Mouse (Mus musculus) liver, postnatal 0 days (tissue): ENCODE measurements at regions not wholly inside any gene's neighbourhood (a gene's known extent, or its start where the extent isn't known, plus 50 kb on each side); places are given as distances from the start of the nearest gene placed in this dataset.
A peak's percentile ranks its signal among the peaks of the same experiment; 100 is the strongest.

Experiments used
- ATAC-seq: fragments of 200-750 bp; cut with Nextera tagmentation; 2 replicates; pipeline ENCODE4 v1.8.0; 2017; ENCODE audit warnings: mild to moderate bottlenecking, moderate library complexity
- DNase-seq: peaks from one replicate; pipeline ENCODE4 v3.0.0-alpha.2; 2016
- H3K27ac ChIP-seq: fragments of 300-500 bp; sonication (generic); 2 replicates; pipeline ENCODE4 v1.5.1; 2014; ENCODE audit warnings: antibody characterized with exemption, moderate library complexity, mild to moderate bottlenecking, low read depth
- H3K27me3 ChIP-seq: fragments of 300-500 bp; sonication (generic); 2 replicates; pipeline ENCODE4 v1.6.1; 2014; ENCODE audit warnings: low read length, control low read depth, mixed read lengths; ENCODE audit not compliant: insufficient read depth
- H3K36me3 ChIP-seq: fragments of 300-500 bp; sonication (generic); replicated peaks from 2 replicates; pipeline ENCODE4 v1.6.1; 2014; ENCODE audit warnings: mild to moderate bottlenecking, control low read depth, low read length, moderate library complexity, mixed read lengths; ENCODE audit not compliant: insufficient read depth
- H3K4me1 ChIP-seq: fragments of 300-500 bp; sonication (generic); 2 replicates; pipeline ENCODE4 v1.6.1; 2014; ENCODE audit warnings: antibody characterized with exemption, mild to moderate bottlenecking, control low read depth; ENCODE audit not compliant: insufficient read depth
- H3K4me2 ChIP-seq: fragments of 300-500 bp; sonication (generic); 2 replicates; pipeline ENCODE4 v1.6.1; 2014; ENCODE audit warnings: low read depth, mild to moderate bottlenecking, low read length, moderate library complexity, mixed read lengths
- H3K4me3 ChIP-seq: fragments of 300-500 bp; sonication (generic); 2 replicates; pipeline ENCODE4 v1.5.1; 2014; ENCODE audit warnings: low read depth, low read length
- H3K9ac ChIP-seq: fragments of 300-500 bp; sonication (generic); replicated peaks from 2 replicates; pipeline ENCODE4 v1.6.1; 2014; ENCODE audit warnings: mild to moderate bottlenecking, moderate library complexity
- H3K9me3 ChIP-seq: fragments of 300-500 bp; sonication (generic); 2 replicates; pipeline ENCODE4 v1.6.1; 2016; ENCODE audit warnings: mild to moderate bottlenecking, control low read depth, low read length, mixed read lengths
- CTCF ChIP-seq: sonication (generic); IDR thresholded peaks from 2 replicates; pipeline ENCODE4 v1.5.1; 2016; ENCODE audit warnings: antibody characterized with exemption, low read depth
- EP300 ChIP-seq: IDR thresholded peaks from 2 replicates; pipeline ENCODE4 v1.6.1; 2016; ENCODE audit warnings: antibody characterized with exemption, low read depth, mild to moderate bottlenecking
- WGBS: fragments of 180-500 bp; shearing (Covaris S2); extraction: QIAGEN DNeasy Blood & Tissue Kit; methylation state at CpG from one replicate; pipeline ENCODE4 v1.1.7; 2014; ENCODE audit not compliant: insufficient replicate concordance; 5-methylcytosine and 5-hydroxymethylcytosine counted together

- TF ChIP-seq CTCF (no peak), EP300 (no peak)
- no peak overlapping the region for H3K9ac ChIP-seq
- no peak overlapping the region for H3K4me3 ChIP-seq
- H3K36me3 ChIP-seq, result no peaks in the 10 kb centered on the region
- H3K27me3 ChIP-seq, result no peaks in the 10 kb centered on the region
- no peaks in the 10 kb centered on the region for H3K4me1 ChIP-seq
- no peak overlapping the region for H3K27ac ChIP-seq
- ATAC-seq (no peak), DNase-seq (no peak)
- no peak overlapping the region for H3K4me2 ChIP-seq
- H3K9me3 ChIP-seq, result no peaks in the 10 kb centered on the region
- WGBS, result 83% methylated on average over 2 of the region's 2 CpGs
Measured at GRCm38 (mm10) chr2:137954830-137955229, 301.5 kb upstream of the Btbd3 start.

GRCm38 (mm10) chr2:137953144-137953543 lies 303.2 kb upstream of the Btbd3 start:
- Histone ChIP-seq H3K27ac (no peak overlapping the region), H3K36me3 (no peaks in the 10 kb centered on the region), H3K4me1 (no peaks in the 10 kb centered on the region), H3K9ac (no peak overlapping the region), H3K4me2 (no peak overlapping the region), H3K9me3 (no peaks in the 10 kb centered on the region), H3K27me3 (no peaks in the 10 kb centered on the region), H3K4me3 (no peak overlapping the region)
- DNase-seq (no peak), ATAC-seq (no peak)
- WGBS, result 53% methylated on average over 2 of the region's 2 CpGs
- TF ChIP-seq EP300, result no peak
- no peak for TF ChIP-seq CTCF

GRCm38 (mm10) chr2:137951942-137952341 lies 304.4 kb upstream of the Btbd3 start:
- DNase-seq (no peak), ATAC-seq (no peak)
- Histone ChIP-seq H3K4me3 (no peak overlapping the region), H3K4me1 (no peaks in the 10 kb centered on the region), H3K27ac (no peak overlapping the region), H3K9me3 (no peaks in the 10 kb centered on the region), H3K27me3 (no peaks in the 10 kb centered on the region), H3K9ac (no peak overlapping the region), H3K36me3 (no peaks in the 10 kb centered on the region), H3K4me2 (no peak overlapping the region)
- no peak for TF ChIP-seq CTCF
- no peak for TF ChIP-seq EP300
- WGBS, result 68% methylated on average over 3 of the region's 3 CpGs

GRCm38 (mm10) chr2:137950931-137951330 lies 305.4 kb upstream of the Btbd3 start:
- no peak overlapping the region for H3K9ac ChIP-seq
- H3K9me3 ChIP-seq, result no peaks in the 10 kb centered on the region
- H3K4me1 ChIP-seq, result no peaks in the 10 kb centered on the region
- no peak overlapping the region for H3K4me2 ChIP-seq
- no peak overlapping the region for H3K4me3 ChIP-seq
- H3K36me3 ChIP-seq, result no peaks in the 10 kb centered on the region
- no peak overlapping the region for H3K27ac ChIP-seq
- ATAC-seq (no peak), DNase-seq (no peak)
- TF ChIP-seq EP300 (no peak), CTCF (no peak)
- H3K27me3 ChIP-seq, result no peaks in the 10 kb centered on the region

- DNase-seq, result peak; percentile 72
- Histone ChIP-seq H3K27ac (no peak overlapping the region), H3K4me2 (no peak overlapping the region), H3K4me3 (no peak overlapping the region), H3K27me3 (no peaks in the 10 kb centered on the region), H3K9me3 (no peaks in the 10 kb centered on the region), H3K36me3 (no peaks in the 10 kb centered on the region), H3K9ac (no peak overlapping the region), H3K4me1 (no peaks in the 10 kb centered on the region)
- ATAC-seq, result no peak
- WGBS, result 7% methylated on average over 7 of the region's 7 CpGs
- TF ChIP-seq EP300 (no peak), CTCF (peak; percentile 77)
Measured at GRCm38 (mm10) chr2:137942753-137943152, 313.6 kb upstream of the Btbd3 start.

- H3K9ac ChIP-seq, result no peak overlapping the region
- no peaks in the 10 kb centered on the region for H3K9me3 ChIP-seq
- H3K4me2 ChIP-seq, result no peak overlapping the region
- H3K4me1 ChIP-seq, result no peaks in the 10 kb centered on the region
- TF ChIP-seq EP300 (no peak), CTCF (no peak)
- H3K4me3 ChIP-seq, result no peak overlapping the region
- ATAC-seq, result no peak
- 68% methylated on average over 3 of the region's 3 CpGs for WGBS
- no peaks in the 10 kb centered on the region for H3K27me3 ChIP-seq
- no peaks in the 10 kb centered on the region for H3K36me3 ChIP-seq
- no peak for DNase-seq
- no peak overlapping the region for H3K27ac ChIP-seq
Measured at GRCm38 (mm10) chr2:137939591-137939990, 316.8 kb upstream of the Btbd3 start.

- Histone ChIP-seq H3K36me3 (no peaks in the 10 kb centered on the region), H3K4me3 (no peak overlapping the region), H3K4me1 (no peaks in the 10 kb centered on the region), H3K9me3 (no peaks in the 10 kb centered on the region), H3K9ac (no peak overlapping the region), H3K4me2 (no peak overlapping the region), H3K27me3 (no peaks in the 10 kb centered on the region), H3K27ac (no peak overlapping the region)
- ATAC-seq (no peak), DNase-seq (no peak)
- TF ChIP-seq EP300, result no peak
- TF ChIP-seq CTCF, result no peak
- WGBS, result 34% methylated on average over 7 of the region's 7 CpGs
Measured at GRCm38 (mm10) chr2:137938831-137939480, 317.4 kb upstream of the Btbd3 start.
